Mouse (Mus musculus) C2C12 (cell line): ENCODE measurements around the gene Dph7. TPM values are rescaled to one million over a fixed set of nuclear protein-coding genes. Genes with fewer than 3 reads are reported as not detected.
A peak's percentile ranks its signal among the peaks of the same experiment; 100 is the strongest.

ENCODE experiments used
- H3K27me3 ChIP-seq: one replicate; pipeline ENCODE4 v1.6.1; 2011; ENCODE audit not compliant: control insufficient read depth, insufficient read depth, insufficient read length
- H3K36me3 ChIP-seq: one replicate; pipeline ENCODE4 v1.6.1; 2011; ENCODE audit not compliant: control insufficient read depth, insufficient read depth
- H3K4me3 ChIP-seq: one replicate; pipeline ENCODE4 v1.5.1; 2011; ENCODE audit warnings: mild to moderate bottlenecking, control low read depth; ENCODE audit not compliant: poor library complexity, insufficient read depth, severe bottlenecking
- H3K79me2 ChIP-seq: one replicate; pipeline ENCODE4 v1.6.1; 2011; ENCODE audit not compliant: control insufficient read depth, insufficient read depth
- H3K79me3 ChIP-seq: one replicate; pipeline ENCODE4 v1.6.1; 2011; ENCODE audit warnings: low read depth, control low read depth
- H3ac ChIP-seq: one replicate; pipeline ENCODE3; 2011; ENCODE audit warnings: low read depth; ENCODE audit not compliant: control insufficient read depth, insufficient read length
- CEBPB ChIP-seq: IDR thresholded peaks from one replicate; pipeline ENCODE4 v1.6.1; 2011; ENCODE audit warnings: low read depth, mild to moderate bottlenecking, control low read depth, moderate library complexity
- CTCF ChIP-seq: IDR thresholded peaks from one replicate; pipeline ENCODE4 v1.5.1; 2011; ENCODE audit not compliant: control insufficient read depth, insufficient read depth, insufficient read length
- FOSL1 ChIP-seq: IDR thresholded peaks from one replicate; pipeline ENCODE4 v1.8.0; 2011; ENCODE audit warnings: mild to moderate bottlenecking, low read length; ENCODE audit not compliant: poor library complexity, insufficient read depth, severe bottlenecking
- MAX ChIP-seq: IDR thresholded peaks from one replicate; pipeline ENCODE4 v1.6.1; 2011; ENCODE audit warnings: mild to moderate bottlenecking, control low read depth
- MYOD1 ChIP-seq: IDR thresholded peaks from one replicate; pipeline ENCODE4 v1.6.1; 2011; ENCODE audit warnings: low read depth; ENCODE audit not compliant: control insufficient read depth, insufficient read length
- MYOG ChIP-seq: IDR thresholded peaks from one replicate; pipeline ENCODE4 v1.6.1; 2011; ENCODE audit not compliant: control insufficient read depth, insufficient read length; ENCODE audit errors: extremely low read depth
- USF1 ChIP-seq: IDR thresholded peaks from one replicate; pipeline ENCODE4 v1.6.1; 2011; ENCODE audit warnings: low read depth, mild to moderate bottlenecking, control low read depth, moderate library complexity
- microRNA-seq: library from miRNA; unstranded; fragments of <30 nt; microRNA quantifications from one replicate; pipeline ENCODE4, GENCODE M21; 2019; ENCODE audit warnings: borderline microRNAs expressed
- polyA plus RNA-seq: library from polyadenylated mRNA; unstranded; fragments of >200 nt; fragmentation: generic; extraction: Trizol; gene quantifications from one replicate; pipeline ENCODE4 v1.2.1, GENCODE M21; 2012; ENCODE audit warnings: missing spikeins

Dph7 gene
- polyA plus RNA-seq, 1 experiment: 13.9 TPM

DNA sequence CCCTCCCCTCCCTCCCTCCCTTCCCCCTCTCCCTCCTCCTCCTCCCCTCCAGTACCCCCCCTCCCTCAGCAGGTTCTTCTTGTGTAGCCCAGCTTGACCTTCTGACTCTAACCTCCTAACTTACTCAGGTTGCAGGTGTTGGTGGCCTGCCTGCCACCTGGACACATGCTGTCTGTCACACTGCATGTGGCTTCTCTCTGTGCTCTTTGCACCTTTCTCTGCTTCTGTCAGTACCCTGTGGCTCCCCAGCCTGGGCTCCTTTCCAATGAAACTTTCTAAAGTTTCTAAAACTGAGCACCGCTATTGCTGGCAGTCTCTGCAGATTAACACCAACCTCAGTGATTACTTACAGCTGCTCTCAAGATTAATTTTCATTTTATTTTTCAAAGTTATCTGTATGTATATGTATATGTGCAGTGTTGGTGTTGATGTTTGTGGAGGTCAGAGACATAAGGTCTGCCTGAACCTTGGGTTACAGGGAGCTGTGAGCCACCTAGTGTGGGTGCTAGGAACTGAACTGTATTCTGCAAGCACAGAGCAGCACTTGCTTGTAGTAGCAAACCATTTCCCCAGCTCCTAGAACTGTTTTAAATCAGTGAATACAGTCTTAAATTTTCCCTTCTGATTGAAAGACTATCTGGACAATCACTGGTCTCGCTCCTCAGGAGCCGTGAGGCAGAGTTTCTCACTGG lies 38.5 kb downstream of the Dph7 start:
- H3K79me3 ChIP-seq: no peaks in the 10 kb centered on the region
- no peaks in the 10 kb centered on the region for H3K27me3 ChIP-seq
- H3K79me2 ChIP-seq: no peaks in the 10 kb centered on the region
- H3K36me3 ChIP-seq: no peaks in the 10 kb centered on the region
- H3K4me3 ChIP-seq: no peak overlapping the region
- no peak overlapping the region for H3ac ChIP-seq
- TF ChIP-seq FOSL1 (no peak), CTCF (peak; percentile 7)

GRCm38 (mm10) chr2:25003946-25004786 lies 42.0 kb downstream of the Dph7 start:
- Histone ChIP-seq H3K79me2 (no peaks in the 10 kb centered on the region), H3K27me3 (no peaks in the 10 kb centered on the region), H3K79me3 (no peaks in the 10 kb centered on the region), H3ac (no peak overlapping the region), H3K36me3 (no peaks in the 10 kb centered on the region), H3K4me3 (no peak overlapping the region)
- TF ChIP-seq MYOG: no peak
- TF ChIP-seq MYOD1: no peak
- TF ChIP-seq USF1: no peak
- TF ChIP-seq FOSL1: no peak
- no peak for TF ChIP-seq CTCF
- no peak for TF ChIP-seq CEBPB
- no peak for TF ChIP-seq MAX

DNA sequence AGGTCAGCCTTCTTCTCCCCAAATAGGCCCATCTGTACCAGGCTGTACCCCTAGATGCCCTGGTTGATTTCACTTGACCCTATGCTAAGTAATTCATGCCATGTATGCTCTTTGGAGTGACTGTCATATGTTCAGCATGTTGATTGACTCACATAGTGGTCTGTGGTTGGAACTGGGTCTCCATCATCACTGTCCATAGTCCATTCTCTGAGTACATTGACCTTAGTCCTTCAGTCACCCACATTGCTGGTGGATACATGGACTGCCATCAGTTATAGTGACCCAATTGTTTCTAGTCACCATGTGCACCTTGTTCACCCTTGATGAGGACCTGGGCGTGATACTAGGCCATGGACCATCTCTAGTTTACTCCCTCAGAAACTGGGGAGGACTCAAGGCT lies 44.6 kb downstream of the Dph7 start:
- Histone ChIP-seq H3K4me3 (no peak overlapping the region), H3ac (no peak overlapping the region), H3K27me3 (no peaks in the 10 kb centered on the region), H3K79me3 (no peaks in the 10 kb centered on the region), H3K36me3 (no peaks in the 10 kb centered on the region), H3K79me2 (no peaks in the 10 kb centered on the region)
- TF ChIP-seq MYOD1 (no peak), CTCF (no peak), USF1 (no peak), MYOG (no peak), MAX (no peak), CEBPB (no peak), FOSL1 (no peak)

GRCm38 (mm10) chr2:25008250-25008649 lies 46.0 kb downstream of the Dph7 start:
- Histone ChIP-seq H3ac (no peak overlapping the region), H3K79me3 (no peaks in the 10 kb centered on the region), H3K79me2 (no peaks in the 10 kb centered on the region), H3K36me3 (no peaks in the 10 kb centered on the region), H3K4me3 (no peak overlapping the region), H3K27me3 (no peaks in the 10 kb centered on the region)
- TF ChIP-seq MYOG (no peak), CTCF (no peak), MAX (no peak), MYOD1 (no peak), CEBPB (no peak)

Small RNAs within 50 kb of the gene (microRNA-seq; reads per million reads assigned to microRNA genes)
- not detected for gene Gm22875

Other genes starting within 250 kb of the Dph7 start
- gene Cacna1b, start 199.2 kb upstream of the Dph7 start, polyA plus RNA-seq: under 0.01 TPM
- gene Ehmt1, start 42.8 kb upstream of the Dph7 start, polyA plus RNA-seq: 18.3 TPM
- gene Arrdc1, start 27.1 kb upstream of the Dph7 start, polyA plus RNA-seq: 6.6 TPM
- gene Zmynd19, start 12.6 kb upstream of the Dph7 start, polyA plus RNA-seq: 35.8 TPM
- gene Mrpl41, start 12.7 kb downstream of the Dph7 start, polyA plus RNA-seq: 98.4 TPM
- 3.8 TPM for gene Pnpla7, start 13.6 kb downstream of the Dph7 start, polyA plus RNA-seq
- gene Nsmf, start 92.0 kb downstream of the Dph7 start, polyA plus RNA-seq: 30.6 TPM
- not detected for gene Entpd8, start 117.9 kb downstream of the Dph7 start, polyA plus RNA-seq
- gene Noxa1, start 132.7 kb downstream of the Dph7 start, polyA plus RNA-seq: not detected
- 0.56 TPM for gene Nrarp, start 218.4 kb downstream of the Dph7 start, polyA plus RNA-seq
- 15.5 TPM for gene Tor4a, start 234.5 kb downstream of the Dph7 start, polyA plus RNA-seq
- 47.4 TPM for gene Nelfb, start 249.1 kb downstream of the Dph7 start, polyA plus RNA-seq